Mouse (Mus musculus) spleen, adult 2 months (tissue): Measurements from ENCODE around the gene Clasrp.

Experiments used
- CTCF ChIP-seq: fragments of 200-500 bp; IDR thresholded peaks from 2 replicates; pipeline ENCODE4 v1.5.1; 2011; ENCODE audit warnings: mild to moderate bottlenecking, inconsistent platforms; ENCODE audit not compliant: insufficient read depth, insufficient read length, insufficient replicate concordance; ENCODE audit errors: extremely low read depth
- POLR2A ChIP-seq: fragments of 200-500 bp; IDR thresholded peaks from 2 replicates; pipeline ENCODE4 v1.6.1; 2011; ENCODE audit warnings: low read depth, low read length, inconsistent platforms

DNA sequence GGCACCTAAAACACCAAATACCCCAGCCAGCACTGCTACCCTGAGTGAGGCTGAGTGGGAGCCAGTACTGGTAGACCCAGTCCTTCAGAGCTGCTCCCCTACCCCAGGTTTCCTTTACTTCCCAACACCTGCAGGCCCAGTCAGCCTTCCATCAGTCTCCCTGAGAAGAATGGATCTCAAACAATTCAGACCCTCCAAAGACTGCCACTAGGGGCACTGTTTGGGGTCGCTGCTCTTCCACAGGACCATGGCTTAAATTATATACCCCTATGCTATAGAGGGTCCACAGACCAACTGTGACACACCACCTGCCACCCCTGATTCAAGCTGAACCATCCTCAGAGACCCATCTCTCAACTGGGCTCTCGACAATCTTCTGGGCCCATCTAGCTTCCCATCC is 45.3 kb downstream of the Clasrp start:
- TF ChIP-seq CTCF (peak; percentile 41; the same call in 1 of the 2 replicates), POLR2A (no peak)
